Mouse (Mus musculus) C2C12 (cell line): ENCODE results near the gene Atp11a. TPM values are rescaled to one million over a fixed set of nuclear protein-coding genes. Genes with fewer than 3 reads are reported as not detected.

ENCODE experiments used
- H3K27me3 ChIP-seq: one replicate; pipeline ENCODE4 v1.6.1; 2011; ENCODE audit not compliant: control insufficient read depth, insufficient read depth, insufficient read length
- H3K36me3 ChIP-seq: one replicate; pipeline ENCODE4 v1.6.1; 2011; ENCODE audit not compliant: control insufficient read depth, insufficient read depth
- H3K4me3 ChIP-seq: one replicate; pipeline ENCODE4 v1.5.1; 2011; ENCODE audit warnings: mild to moderate bottlenecking, control low read depth; ENCODE audit not compliant: poor library complexity, insufficient read depth, severe bottlenecking
- H3K79me2 ChIP-seq: one replicate; pipeline ENCODE4 v1.6.1; 2011; ENCODE audit not compliant: control insufficient read depth, insufficient read depth
- H3K79me3 ChIP-seq: one replicate; pipeline ENCODE4 v1.6.1; 2011; ENCODE audit warnings: low read depth, control low read depth
- H3ac ChIP-seq: one replicate; pipeline ENCODE3; 2011; ENCODE audit warnings: low read depth; ENCODE audit not compliant: control insufficient read depth, insufficient read length
- CEBPB ChIP-seq: IDR thresholded peaks from one replicate; pipeline ENCODE4 v1.6.1; 2011; ENCODE audit warnings: low read depth, mild to moderate bottlenecking, control low read depth, moderate library complexity
- CTCF ChIP-seq: IDR thresholded peaks from one replicate; pipeline ENCODE4 v1.5.1; 2011; ENCODE audit not compliant: control insufficient read depth, insufficient read depth, insufficient read length
- FOSL1 ChIP-seq: IDR thresholded peaks from one replicate; pipeline ENCODE4 v1.8.0; 2011; ENCODE audit warnings: mild to moderate bottlenecking, low read length; ENCODE audit not compliant: poor library complexity, insufficient read depth, severe bottlenecking
- MAX ChIP-seq: IDR thresholded peaks from one replicate; pipeline ENCODE4 v1.6.1; 2011; ENCODE audit warnings: mild to moderate bottlenecking, control low read depth
- MYOD1 ChIP-seq: IDR thresholded peaks from one replicate; pipeline ENCODE4 v1.6.1; 2011; ENCODE audit warnings: low read depth; ENCODE audit not compliant: control insufficient read depth, insufficient read length
- MYOG ChIP-seq: IDR thresholded peaks from one replicate; pipeline ENCODE4 v1.6.1; 2011; ENCODE audit not compliant: control insufficient read depth, insufficient read length; ENCODE audit errors: extremely low read depth
- USF1 ChIP-seq: IDR thresholded peaks from one replicate; pipeline ENCODE4 v1.6.1; 2011; ENCODE audit warnings: low read depth, mild to moderate bottlenecking, control low read depth, moderate library complexity
- polyA plus RNA-seq: library from polyadenylated mRNA; unstranded; fragments of >200 nt; fragmentation: generic; extraction: Trizol; gene quantifications from one replicate; pipeline ENCODE4 v1.2.1, GENCODE M21; 2012; ENCODE audit warnings: missing spikeins

The Atp11a gene
- polyA plus RNA-seq, 1 experiment: 16.6 TPM

DNA sequence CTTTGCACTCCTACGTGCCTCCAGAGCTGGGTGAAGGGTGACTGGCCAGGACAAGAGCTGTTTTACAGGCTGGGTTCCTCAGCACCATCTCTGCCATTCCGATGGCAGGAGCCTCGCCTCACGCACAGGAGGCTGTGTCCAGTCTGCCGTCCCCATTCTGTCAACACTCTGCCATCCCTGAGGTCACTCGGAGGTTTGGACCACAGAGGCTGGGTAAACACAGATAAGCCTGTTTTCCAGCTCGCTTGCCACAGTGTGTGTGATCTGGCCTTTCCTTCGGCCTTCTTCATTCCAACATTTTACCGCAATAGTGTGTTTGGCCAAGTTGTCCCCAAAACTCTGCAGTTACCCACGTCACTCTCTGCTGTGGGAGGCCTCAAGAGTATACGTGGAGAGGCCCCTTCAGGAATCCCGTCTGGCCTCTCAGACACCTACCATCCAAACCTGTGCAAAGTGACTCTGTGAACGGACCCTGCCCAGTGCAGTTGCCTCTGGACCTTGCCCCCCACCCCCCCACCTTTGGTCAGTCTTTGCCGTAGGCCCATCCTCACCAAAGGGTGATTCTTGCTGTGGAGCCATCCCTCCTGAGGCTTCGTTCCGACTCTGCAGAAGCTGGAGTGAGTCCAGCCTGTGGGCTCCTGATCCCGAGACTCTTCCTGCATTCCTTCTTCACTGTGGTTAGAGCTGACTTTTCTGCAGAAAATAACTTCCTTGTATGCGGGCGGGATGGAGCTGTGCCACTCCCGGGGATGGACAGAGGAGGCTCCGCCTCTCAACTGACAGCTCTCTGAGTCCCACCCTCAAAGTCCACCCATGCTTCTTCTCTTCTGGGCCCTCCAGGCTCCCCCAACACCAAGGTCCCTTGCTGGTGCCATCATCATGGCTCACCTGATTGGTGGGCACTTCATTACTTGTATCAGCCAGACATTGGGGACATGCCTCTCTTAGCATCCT, 126.5 kb downstream of the Atp11a start:
- H3K4me3 ChIP-seq: no peak overlapping the region
- TF ChIP-seq MYOG (no peak), CEBPB (no peak), USF1 (no peak), CTCF (no peak), FOSL1 (no peak), MAX (no peak), MYOD1 (no peak)
- no peak overlapping the region for H3ac ChIP-seq
- H3K79me2 ChIP-seq: no peaks in the 10 kb centered on the region
- H3K79me3 ChIP-seq: no peaks in the 10 kb centered on the region
- H3K27me3 ChIP-seq: peaks cover 60% of the 10 kb centered on the region
- H3K36me3 ChIP-seq: no peaks in the 10 kb centered on the region

GRCm38 (mm10) chr8:12887772-12888435, 131.1 kb downstream of the Atp11a start:
- Histone ChIP-seq H3K79me3 (no peaks in the 10 kb centered on the region), H3K27me3 (peaks cover 72% of the 10 kb centered on the region), H3K4me3 (no peak overlapping the region), H3ac (no peak overlapping the region), H3K36me3 (no peaks in the 10 kb centered on the region), H3K79me2 (no peaks in the 10 kb centered on the region)
- TF ChIP-seq MYOD1 (no peak), MYOG (no peak), USF1 (no peak), FOSL1 (no peak), MAX (no peak), CEBPB (no peak), CTCF (no peak)

DNA sequence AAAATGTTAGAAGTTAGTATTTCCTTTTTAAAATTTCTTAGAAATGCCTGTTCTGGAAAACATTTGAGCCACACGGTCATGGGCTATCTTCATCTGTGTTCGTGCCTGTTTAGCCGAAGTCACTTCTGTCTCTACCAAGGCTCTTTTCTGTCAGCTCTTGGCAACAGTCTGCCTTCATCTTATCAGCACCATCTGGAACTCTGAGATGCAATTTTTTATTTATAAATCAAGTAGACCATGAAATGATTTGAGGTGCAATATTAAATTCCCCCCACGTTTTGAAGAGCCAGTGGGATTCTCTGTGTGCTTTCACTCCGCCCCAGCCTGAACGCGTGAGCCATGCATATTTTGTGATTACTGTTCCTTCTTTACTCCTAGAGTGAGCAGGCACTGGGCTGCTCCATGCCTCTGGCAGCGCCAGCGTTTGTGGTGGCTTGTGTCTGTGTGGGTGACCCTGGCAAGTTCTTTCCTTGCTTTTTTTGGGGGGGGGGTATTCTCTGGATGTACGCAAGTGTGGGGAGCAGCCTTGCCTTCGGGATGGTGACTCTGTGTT, 132.3 kb downstream of the Atp11a start:
- H3ac ChIP-seq: no peak overlapping the region
- H3K27me3 ChIP-seq: peaks cover 82% of the 10 kb centered on the region
- TF ChIP-seq MAX (no peak), CEBPB (no peak), MYOD1 (no peak), USF1 (no peak)
- H3K79me2 ChIP-seq: no peaks in the 10 kb centered on the region
- H3K79me3 ChIP-seq: no peaks in the 10 kb centered on the region
- H3K36me3 ChIP-seq: no peaks in the 10 kb centered on the region
- no peak overlapping the region for H3K4me3 ChIP-seq

DNA sequence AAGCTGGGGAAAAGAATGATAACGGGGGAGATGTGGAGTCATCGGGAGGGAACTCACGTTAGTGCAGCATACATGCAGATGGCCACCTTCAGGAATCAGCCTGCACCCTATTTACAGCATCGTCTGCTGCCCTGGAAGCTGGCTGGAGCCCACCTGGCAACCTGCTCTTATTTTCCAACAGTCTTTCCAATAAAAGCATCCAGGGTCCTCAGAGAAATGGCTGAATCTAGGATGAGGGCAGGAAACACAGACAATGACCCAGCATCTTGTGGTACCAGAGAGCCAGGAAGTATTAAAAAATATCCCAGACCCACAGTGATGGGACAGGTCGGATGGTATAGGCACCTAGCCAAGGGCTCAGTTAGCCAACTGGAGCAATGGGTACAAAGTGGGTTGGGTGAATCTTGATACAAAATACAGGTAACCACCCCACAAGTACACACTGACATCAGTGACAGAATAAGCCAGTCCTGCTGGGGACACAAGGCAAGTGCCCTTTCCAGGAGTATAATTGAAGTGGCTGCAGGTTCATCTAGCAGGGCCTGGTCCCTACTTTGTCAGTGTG, 136.2 kb downstream of the Atp11a start:
- H3K27me3 ChIP-seq: peaks cover 71% of the 10 kb centered on the region
- H3K36me3 ChIP-seq: no peaks in the 10 kb centered on the region
- H3K4me3 ChIP-seq: no peak overlapping the region
- no peak overlapping the region for H3ac ChIP-seq
- H3K79me2 ChIP-seq: no peaks in the 10 kb centered on the region
- TF ChIP-seq USF1 (no peak), FOSL1 (no peak), MYOG (no peak), MYOD1 (no peak), CTCF (no peak), CEBPB (no peak), MAX (no peak)
- H3K79me3 ChIP-seq: no peaks in the 10 kb centered on the region

DNA sequence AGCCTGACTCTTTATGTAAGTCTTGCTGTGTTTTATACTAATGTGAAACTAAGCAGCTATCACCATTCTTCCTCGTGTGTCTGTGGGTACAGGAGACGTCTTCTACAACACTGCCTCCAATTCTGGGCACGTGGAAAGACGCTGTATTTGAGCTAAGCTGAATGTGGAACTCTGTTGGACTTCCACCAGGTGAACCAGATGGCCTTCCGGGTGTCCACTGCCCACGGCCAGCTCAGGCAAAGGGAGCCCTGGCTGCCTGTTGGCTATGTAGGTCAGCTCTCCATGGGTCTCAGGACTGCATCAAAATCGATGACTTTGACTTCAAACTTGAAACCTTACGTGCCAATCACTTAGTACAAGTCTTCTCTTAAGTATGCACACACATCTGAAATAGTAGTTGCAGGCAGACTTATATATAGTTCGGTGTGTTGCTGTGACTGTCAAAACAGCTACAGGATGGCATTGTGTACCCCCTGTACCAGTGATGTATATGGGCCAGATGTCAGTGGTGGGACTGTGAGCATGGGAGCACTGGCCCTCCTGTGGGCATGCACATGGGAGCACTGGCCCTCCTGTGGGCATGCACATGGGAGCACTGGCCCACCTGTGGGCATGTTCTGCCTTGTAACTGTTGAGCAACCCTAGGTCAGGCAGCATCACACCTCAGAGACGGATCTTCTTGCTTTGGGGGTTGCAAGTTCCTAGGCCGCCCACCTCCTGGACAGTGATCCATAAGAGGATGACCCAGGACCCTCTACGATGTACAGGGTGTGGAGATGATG, 137.2 kb downstream of the Atp11a start:
- H3K79me2 ChIP-seq: no peaks in the 10 kb centered on the region
- TF ChIP-seq MYOG (no peak), FOSL1 (no peak), CEBPB (no peak), MAX (no peak), CTCF (no peak)
- H3K79me3 ChIP-seq: no peaks in the 10 kb centered on the region
- no peaks in the 10 kb centered on the region for H3K36me3 ChIP-seq
- no peak overlapping the region for H3K4me3 ChIP-seq
- H3ac ChIP-seq: no peak overlapping the region
- H3K27me3 ChIP-seq: peaks cover 64% of the 10 kb centered on the region
